Mouse (Mus musculus): ENCODE measurements at regions not wholly inside any gene's neighbourhood (a gene's known extent, or its start where the extent isn't known, plus 50 kb on each side); places are given as distances from the start of the nearest gene placed in this dataset.

DNA sequence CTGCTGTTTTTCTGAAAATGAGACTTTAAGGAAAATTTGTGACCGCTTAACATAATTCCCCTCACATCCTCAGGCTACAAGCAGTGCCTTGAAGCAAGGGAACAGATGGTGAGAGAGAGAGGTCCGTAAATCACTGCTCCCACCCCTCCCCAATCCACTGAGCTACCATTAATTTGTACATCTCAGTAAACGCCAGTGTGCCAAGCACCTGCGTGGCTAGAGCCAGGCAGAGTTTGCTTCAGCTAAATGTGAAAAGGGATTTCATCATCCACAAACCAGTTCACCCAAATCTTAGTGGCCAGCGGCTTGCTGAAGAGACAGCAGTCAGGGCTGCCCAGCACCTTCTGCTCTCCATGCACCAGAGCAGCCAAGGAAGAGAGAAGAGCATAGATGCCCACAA, 413.5 kb downstream of the Prdm2 start:
- 55% methylated on average over 5 of the region's 5 CpGs for WGBS
- Histone ChIP-seq H3K4me3 (ENCODE audit: low read depth, low read length) (no peak overlapping the region), H3K4me1 (ENCODE audit: control insufficient read depth, insufficient read depth, low read length) (peaks cover 4% of the 10 kb centered on the region; the same call in 1 of the 2 replicates), H3K27me3 (replicated peaks; ENCODE audit: control insufficient read depth, insufficient read depth, low read length) (no peaks in the 10 kb centered on the region), H3K4me2 (ENCODE audit: low read length) (no peak overlapping the region), H3K36me3 (ENCODE audit: control insufficient read depth, insufficient read depth, low read length) (no peaks in the 10 kb centered on the region), H3K9ac (ENCODE audit: low read length) (no peak overlapping the region), H3K27ac (ENCODE audit: low read depth, low read length) (no peak overlapping the region), H3K9me3 (replicated peaks; ENCODE audit: control insufficient read depth, low read length) (no peaks in the 10 kb centered on the region)
- ATAC-seq (peak; percentile 50; the same call in 1 of the 2 replicates), DNase-seq (ENCODE audit: low spot score) (peak; percentile 53)

DNA sequence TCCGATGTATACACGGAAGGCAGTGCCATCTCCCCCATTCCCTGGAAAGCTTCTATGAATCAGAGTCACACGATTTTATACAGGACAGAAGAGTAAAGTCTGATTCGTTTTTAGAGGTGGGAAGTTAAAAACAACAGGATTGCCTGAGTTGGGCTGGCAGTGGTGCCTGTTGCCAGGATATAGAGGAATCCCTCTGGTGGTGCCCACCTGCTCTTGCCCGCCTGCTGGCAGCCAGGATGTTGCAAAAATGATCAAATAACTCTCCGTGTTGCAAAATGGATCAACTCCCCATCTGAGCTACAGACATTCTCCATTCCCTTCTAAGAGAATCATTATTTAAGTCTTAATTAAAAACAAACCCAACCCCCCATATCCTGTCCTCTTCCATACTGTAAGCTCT, 414.0 kb downstream of the Prdm2 start:
- 71% methylated on average over 6 of the region's 6 CpGs for WGBS
- H3K4me3 ChIP-seq (ENCODE audit: low read depth, low read length), result no peak overlapping the region
- no peaks in the 10 kb centered on the region for H3K36me3 ChIP-seq (ENCODE audit: control insufficient read depth, insufficient read depth, low read length)
- H3K27me3 ChIP-seq (replicated peaks; ENCODE audit: control insufficient read depth, insufficient read depth, low read length), result no peaks in the 10 kb centered on the region
- H3K4me1 ChIP-seq (ENCODE audit: control insufficient read depth, insufficient read depth, low read length), result peaks cover 4% of the 10 kb centered on the region; the same call in 1 of the 2 replicates
- H3K9ac ChIP-seq (ENCODE audit: low read length), result no peak overlapping the region
- H3K27ac ChIP-seq (ENCODE audit: low read depth, low read length), result no peak overlapping the region
- no peak overlapping the region for H3K4me2 ChIP-seq (ENCODE audit: low read length)
- ATAC-seq, result no peak
- H3K9me3 ChIP-seq (replicated peaks; ENCODE audit: control insufficient read depth, low read length), result no peaks in the 10 kb centered on the region
- no peak for DNase-seq (ENCODE audit: low spot score)

DNA sequence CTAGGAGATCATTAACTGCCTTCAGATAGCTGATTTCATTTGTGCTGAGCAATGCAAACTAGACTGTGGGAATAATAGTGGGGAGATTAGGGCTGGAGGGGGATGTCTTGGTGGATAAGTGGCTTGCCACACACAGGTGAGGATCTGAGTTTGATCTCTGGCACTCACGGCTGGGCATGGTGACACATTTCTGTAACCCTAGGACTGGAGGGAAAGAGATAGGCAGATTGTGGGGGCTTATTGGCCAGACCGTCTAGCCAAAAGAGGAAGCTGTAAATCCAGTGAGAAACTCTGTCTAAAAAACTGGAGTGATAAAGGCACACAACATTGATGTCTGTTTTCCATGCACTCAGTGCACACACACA, 420.2 kb downstream of the Prdm2 start:
- Histone ChIP-seq H3K4me1 (ENCODE audit: control insufficient read depth, insufficient read depth, low read length) (no peaks in the 10 kb centered on the region), H3K36me3 (ENCODE audit: control insufficient read depth, insufficient read depth, low read length) (no peaks in the 10 kb centered on the region), H3K9ac (ENCODE audit: low read length) (no peak overlapping the region), H3K4me3 (ENCODE audit: low read depth, low read length) (no peak overlapping the region), H3K27me3 (replicated peaks; ENCODE audit: control insufficient read depth, insufficient read depth, low read length) (no peaks in the 10 kb centered on the region), H3K4me2 (ENCODE audit: low read length) (no peak overlapping the region), H3K9me3 (replicated peaks; ENCODE audit: control insufficient read depth, low read length) (no peaks in the 10 kb centered on the region), H3K27ac (ENCODE audit: low read depth, low read length) (no peak overlapping the region)
- 86% methylated on average over 2 of the region's 2 CpGs for WGBS
- no peak for DNase-seq (ENCODE audit: low spot score)
- ATAC-seq, result no peak

DNA sequence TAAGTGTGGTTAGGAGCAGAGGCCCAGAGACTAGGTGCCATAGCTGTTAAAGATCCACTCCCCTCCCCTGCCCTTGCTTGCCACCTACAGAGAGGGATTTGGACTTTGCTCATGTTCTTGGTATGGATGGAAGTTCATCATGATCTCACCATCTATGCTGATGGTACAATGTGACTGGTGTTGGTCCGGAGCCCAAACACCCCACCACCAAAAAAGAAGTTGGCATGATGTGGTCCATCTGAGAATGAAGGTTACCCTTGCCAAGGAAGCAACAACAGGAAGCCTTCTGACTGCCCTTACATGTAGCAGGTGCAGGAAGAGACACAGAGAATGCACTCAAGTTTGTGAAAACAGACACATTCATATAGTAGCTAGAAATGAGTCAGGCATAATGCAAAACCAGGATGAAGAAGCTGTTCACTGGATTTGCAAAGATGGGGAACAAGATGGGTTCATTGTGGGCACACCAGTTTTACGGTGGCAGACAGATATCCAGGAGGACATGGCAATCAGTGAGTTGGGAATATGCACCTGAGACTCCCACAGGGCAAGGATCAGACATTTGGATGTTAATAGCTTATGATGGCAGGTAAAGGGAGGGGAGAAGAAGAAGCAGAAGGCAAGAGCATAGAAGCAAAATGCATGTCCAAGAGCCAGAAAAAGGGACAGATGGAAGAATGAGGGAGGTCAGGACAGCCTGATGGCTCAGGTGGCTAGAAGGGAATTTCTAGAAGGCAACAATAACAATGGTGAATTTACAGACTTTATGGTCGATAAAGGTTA, 420.8 kb downstream of the Prdm2 start:
- Histone ChIP-seq H3K4me2 (ENCODE audit: low read length) (no peak overlapping the region), H3K9me3 (replicated peaks; ENCODE audit: control insufficient read depth, low read length) (no peaks in the 10 kb centered on the region), H3K36me3 (ENCODE audit: control insufficient read depth, insufficient read depth, low read length) (no peaks in the 10 kb centered on the region), H3K27ac (ENCODE audit: low read depth, low read length) (no peak overlapping the region), H3K27me3 (replicated peaks; ENCODE audit: control insufficient read depth, insufficient read depth, low read length) (no peaks in the 10 kb centered on the region), H3K9ac (ENCODE audit: low read length) (no peak overlapping the region), H3K4me3 (ENCODE audit: low read depth, low read length) (no peak overlapping the region), H3K4me1 (ENCODE audit: control insufficient read depth, insufficient read depth, low read length) (no peaks in the 10 kb centered on the region)
- DNase-seq (ENCODE audit: low spot score) (no peak), ATAC-seq (no peak)
- 89% methylated on average over 3 of the region's 3 CpGs for WGBS

DNA sequence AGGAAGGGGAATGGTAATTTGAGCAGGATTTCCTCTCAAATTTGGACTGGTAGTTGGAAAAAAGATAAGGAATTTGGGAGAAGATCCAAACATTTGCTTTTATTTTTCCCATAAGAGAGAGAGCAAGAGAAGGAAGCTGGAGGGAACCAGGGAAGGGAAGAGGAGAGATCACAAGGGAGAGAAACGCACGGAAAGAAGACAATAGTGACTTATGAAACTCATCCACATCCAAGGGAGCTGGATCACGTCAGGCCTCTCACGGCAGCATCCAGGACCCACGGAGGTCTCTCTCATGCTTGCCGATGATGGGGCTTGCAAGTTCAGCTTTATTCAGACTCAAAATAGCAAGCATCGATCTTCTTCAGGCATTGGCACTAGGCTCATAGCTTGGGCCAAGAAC, 423.7 kb downstream of the Prdm2 start:
- Histone ChIP-seq H3K9me3 (replicated peaks; ENCODE audit: control insufficient read depth, low read length) (no peaks in the 10 kb centered on the region), H3K9ac (ENCODE audit: low read length) (no peak overlapping the region), H3K4me2 (ENCODE audit: low read length) (no peak overlapping the region), H3K27me3 (replicated peaks; ENCODE audit: control insufficient read depth, insufficient read depth, low read length) (no peaks in the 10 kb centered on the region), H3K27ac (ENCODE audit: low read depth, low read length) (no peak overlapping the region), H3K36me3 (ENCODE audit: control insufficient read depth, insufficient read depth, low read length) (no peaks in the 10 kb centered on the region), H3K4me1 (ENCODE audit: control insufficient read depth, insufficient read depth, low read length) (no peaks in the 10 kb centered on the region), H3K4me3 (ENCODE audit: low read depth, low read length) (no peak overlapping the region)
- DNase-seq (ENCODE audit: low spot score) (no peak), ATAC-seq (no peak)
- 89% methylated on average over 7 of the region's 7 CpGs for WGBS

DNA sequence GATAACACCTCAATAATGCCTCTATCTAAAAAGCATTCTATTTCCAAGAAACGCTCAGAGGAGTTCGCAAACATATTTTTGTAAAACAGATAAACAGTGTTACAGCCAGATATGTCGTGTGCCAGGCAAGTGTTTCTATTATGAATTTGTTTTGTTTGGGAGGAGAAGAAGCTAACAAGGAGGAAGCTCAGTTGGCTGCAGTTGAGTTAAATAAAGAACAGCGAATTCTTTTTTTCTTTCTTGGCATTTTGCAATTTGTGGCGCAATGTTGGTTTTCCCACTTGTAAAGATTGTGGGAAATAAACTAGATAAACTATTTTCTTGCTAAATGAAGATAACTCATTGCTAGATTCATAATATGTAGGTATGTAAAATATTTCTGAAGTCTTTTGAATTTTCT, 427.4 kb downstream of the Prdm2 start:
- WGBS, result 92% methylated on average over 5 of the region's 5 CpGs
- no peaks in the 10 kb centered on the region for H3K4me1 ChIP-seq (ENCODE audit: control insufficient read depth, insufficient read depth, low read length)
- ATAC-seq, result no peak

DNA sequence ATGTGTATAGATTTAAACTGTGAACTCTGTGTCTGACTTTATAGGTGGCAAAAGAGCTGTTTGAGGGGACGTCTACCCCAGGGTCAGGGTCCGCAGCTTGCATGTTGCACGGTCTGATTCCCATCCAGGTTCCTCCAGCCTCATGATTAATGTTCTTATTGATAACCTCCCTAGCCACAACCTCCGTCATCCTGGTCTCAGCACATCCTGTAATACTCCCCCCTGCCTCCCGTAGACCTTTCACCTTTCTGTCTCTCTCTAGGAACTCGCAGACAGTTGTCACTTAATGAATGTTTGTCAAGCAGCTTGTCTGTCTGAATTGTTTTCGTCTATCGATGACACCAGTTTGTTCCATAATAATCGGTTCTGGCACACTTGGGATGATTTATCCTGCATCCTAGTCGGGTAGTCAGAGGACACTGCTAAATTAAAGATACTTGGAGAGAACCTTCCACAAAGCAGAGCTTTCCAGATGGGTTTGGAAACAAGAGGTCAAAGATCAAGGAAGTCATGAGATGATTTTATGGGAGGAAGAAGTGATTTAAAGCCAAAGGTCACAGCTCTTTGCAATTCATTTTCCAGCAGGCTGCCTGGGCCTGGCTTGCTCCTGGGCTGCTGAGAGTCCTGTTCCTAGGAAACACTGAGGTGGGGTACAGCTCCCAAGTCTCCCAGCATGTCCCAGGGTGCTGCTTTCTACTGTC, 435.9 kb downstream of the Prdm2 start:
- H3K9ac ChIP-seq (ENCODE audit: low read length), result no peak overlapping the region
- peaks cover 22% of the 10 kb centered on the region for H3K4me1 ChIP-seq (ENCODE audit: control insufficient read depth, insufficient read depth, low read length)
- ATAC-seq, result no peak
- H3K4me2 ChIP-seq (ENCODE audit: low read length), result no peak overlapping the region
- no peaks in the 10 kb centered on the region for H3K27me3 ChIP-seq (replicated peaks; ENCODE audit: control insufficient read depth, insufficient read depth, low read length)
- WGBS, result 86% methylated on average over 10 of the region's 10 CpGs
- H3K36me3 ChIP-seq (ENCODE audit: control insufficient read depth, insufficient read depth, low read length), result no peaks in the 10 kb centered on the region
- H3K4me3 ChIP-seq (ENCODE audit: low read depth, low read length), result no peak overlapping the region
- DNase-seq (ENCODE audit: low spot score), result no peak
- H3K9me3 ChIP-seq (replicated peaks; ENCODE audit: control insufficient read depth, low read length), result no peaks in the 10 kb centered on the region
- no peak overlapping the region for H3K27ac ChIP-seq (ENCODE audit: low read depth, low read length)

More for the DNA sequence above, 427.4 kb downstream of the Prdm2 start:
- H3K4me2 ChIP-seq (ENCODE audit: low read length), result no peak overlapping the region
- H3K27ac ChIP-seq (ENCODE audit: low read depth, low read length), result no peak overlapping the region
- H3K36me3 ChIP-seq (ENCODE audit: control insufficient read depth, insufficient read depth, low read length), result no peaks in the 10 kb centered on the region
- no peaks in the 10 kb centered on the region for H3K27me3 ChIP-seq (replicated peaks; ENCODE audit: control insufficient read depth, insufficient read depth, low read length)
- no peak for DNase-seq (ENCODE audit: low spot score)
- H3K9ac ChIP-seq (ENCODE audit: low read length), result no peak overlapping the region
- H3K4me3 ChIP-seq (ENCODE audit: low read depth, low read length), result no peak overlapping the region
- no peaks in the 10 kb centered on the region for H3K9me3 ChIP-seq (replicated peaks; ENCODE audit: control insufficient read depth, low read length)

DNA sequence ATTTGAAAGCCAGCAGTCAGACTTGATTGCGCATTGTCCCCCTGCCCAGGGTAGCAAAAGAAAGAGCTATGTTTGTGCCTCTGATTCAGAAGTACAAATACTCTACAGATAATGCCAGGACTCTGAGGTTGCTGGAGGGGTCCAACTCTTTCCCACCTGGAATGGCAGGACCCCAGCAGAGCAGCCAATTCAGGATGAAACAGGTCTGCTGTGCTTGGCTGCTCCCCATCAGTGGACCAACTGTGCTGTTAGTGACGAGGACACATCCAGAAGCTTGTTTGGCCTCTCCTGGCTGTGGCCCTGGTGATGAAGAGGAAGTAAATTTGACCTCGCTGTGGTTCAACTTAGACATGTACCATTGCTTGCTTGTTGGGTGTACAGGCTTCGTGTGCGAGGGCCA, 437.8 kb downstream of the Prdm2 start:
- no peak overlapping the region for H3K27ac ChIP-seq (ENCODE audit: low read depth, low read length)
- H3K4me3 ChIP-seq (ENCODE audit: low read depth, low read length), result no peak overlapping the region
- 91% methylated on average over 5 of the region's 5 CpGs for WGBS

DNA sequence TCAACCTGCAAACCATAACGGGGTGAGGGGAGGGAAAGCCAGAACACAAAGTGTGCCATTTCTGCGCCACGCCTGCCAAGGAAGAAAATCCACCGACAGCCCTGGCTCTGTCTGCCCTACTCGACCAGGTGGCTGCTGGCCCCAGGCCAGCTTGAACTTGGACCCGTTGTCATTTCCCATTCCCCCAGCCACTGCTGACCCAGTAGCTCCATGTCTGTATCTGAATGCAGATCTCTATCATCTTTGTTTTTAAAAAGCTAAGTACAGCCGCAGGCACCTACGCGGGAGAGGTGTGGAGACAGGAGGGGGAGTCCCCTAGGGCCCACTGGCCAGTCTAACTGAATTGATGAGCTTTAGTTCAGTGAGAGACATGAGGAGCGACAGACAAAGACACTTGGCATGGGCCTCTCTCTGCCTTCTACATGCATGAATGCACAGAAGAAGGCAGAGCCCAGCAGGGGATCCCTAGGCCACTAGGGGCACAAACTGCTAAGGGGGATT, 439.1 kb downstream of the Prdm2 start:
- Histone ChIP-seq H3K4me1 (ENCODE audit: control insufficient read depth, insufficient read depth, low read length) (peaks cover 35% of the 10 kb centered on the region), H3K4me3 (ENCODE audit: low read depth, low read length) (no peak overlapping the region), H3K27me3 (replicated peaks; ENCODE audit: control insufficient read depth, insufficient read depth, low read length) (no peaks in the 10 kb centered on the region), H3K36me3 (ENCODE audit: control insufficient read depth, insufficient read depth, low read length) (no peaks in the 10 kb centered on the region), H3K4me2 (ENCODE audit: low read length) (peak overlapping the region; percentile 40), H3K27ac (ENCODE audit: low read depth, low read length) (peak overlapping the region; percentile 80), H3K9ac (ENCODE audit: low read length) (peak overlapping the region; percentile 17; the same call in 1 of the 2 replicates), H3K9me3 (replicated peaks; ENCODE audit: control insufficient read depth, low read length) (no peaks in the 10 kb centered on the region)
- ATAC-seq (peak; percentile 30), DNase-seq (ENCODE audit: low spot score) (peak; percentile 60)
- 13% methylated on average over 10 of the region's 10 CpGs for WGBS

More for the DNA sequence above, 437.8 kb downstream of the Prdm2 start:
- Histone ChIP-seq H3K9me3 (replicated peaks; ENCODE audit: control insufficient read depth, low read length) (no peaks in the 10 kb centered on the region), H3K4me2 (ENCODE audit: low read length) (no peak overlapping the region), H3K36me3 (ENCODE audit: control insufficient read depth, insufficient read depth, low read length) (no peaks in the 10 kb centered on the region), H3K9ac (ENCODE audit: low read length) (no peak overlapping the region), H3K27me3 (replicated peaks; ENCODE audit: control insufficient read depth, insufficient read depth, low read length) (no peaks in the 10 kb centered on the region), H3K4me1 (ENCODE audit: control insufficient read depth, insufficient read depth, low read length) (peaks cover 31% of the 10 kb centered on the region)
- ATAC-seq, result no peak
- DNase-seq (ENCODE audit: low spot score), result no peak

All from forebrain, embryonic 14.5 days (tissue).